Mouse (Mus musculus) midbrain, embryonic 14.5 days (tissue): ENCODE data around the gene Trak2. TPM values are rescaled to one million over a fixed set of nuclear protein-coding genes. Genes with fewer than 3 reads are reported as not detected.

Source experiments
- polyA plus RNA-seq: library from polyadenylated mRNA; unstranded; fragments of >200 nt; fragmentation: Nextera tagmentation; extraction: Ambion mirVana; gene quantifications from 2 replicates; pipeline ENCODE4 v1.2.1, GENCODE M21; 2014

Gene Trak2
- polyA plus RNA-seq, 1 experiment from 2014 or later, result 18.2 TPM

Other genes starting within 250 kb of the Trak2 start
- 2.5 and 4.6 TPM in 2 replicates for gene Casp8, start 178.1 kb downstream of the Trak2 start, polyA plus RNA-seq
- 101 and 115 TPM in 2 replicates for gene Stradb, start 92 bp upstream of the Trak2 start, polyA plus RNA-seq
- gene C2cd6, start 121.5 kb upstream of the Trak2 start, polyA plus RNA-seq, result 4.1 TPM in 1 of 2 replicates, not detected in the other
- gene Tmem237, start 147.0 kb upstream of the Trak2 start, polyA plus RNA-seq, result 24.3 and 48.2 TPM in 2 replicates
- 0.89 and 1.4 TPM in 2 replicates for gene Mpp4, start 190.0 kb upstream of the Trak2 start, polyA plus RNA-seq